Mouse (Mus musculus) thymus, adult 2 months (tissue): ENCODE data around the gene Def6.

Experiments
- CTCF ChIP-seq: fragments of 200-500 bp; IDR thresholded peaks from 2 replicates; pipeline ENCODE4 v1.5.1; 2012; ENCODE audit warnings: mild to moderate bottlenecking, control low read depth, low read length, moderate library complexity, borderline replicate concordance; ENCODE audit not compliant: control insufficient read depth, poor library complexity, insufficient read depth; ENCODE audit errors: extremely low read depth
- POLR2A ChIP-seq: fragments of 200-500 bp; IDR thresholded peaks from 2 replicates; pipeline ENCODE4 v1.6.1; 2012; ENCODE audit warnings: mild to moderate bottlenecking, low read length, control low read depth, moderate library complexity; ENCODE audit not compliant: control insufficient read depth, poor library complexity, insufficient read depth; ENCODE audit errors: extremely low read depth

GRCm38 (mm10) chr17:28231026-28231736 lies 23.6 kb downstream of the Def6 start:
- no peak for TF ChIP-seq POLR2A
- TF ChIP-seq CTCF, result no peak
